Mouse (Mus musculus): Measurements from ENCODE around the gene Txnrd1. TPM values are rescaled to one million over a fixed set of nuclear protein-coding genes. Genes with fewer than 3 reads are reported as not detected.

The Txnrd1 gene
- total RNA-seq (2023), result 36.7 TPM

DNA sequence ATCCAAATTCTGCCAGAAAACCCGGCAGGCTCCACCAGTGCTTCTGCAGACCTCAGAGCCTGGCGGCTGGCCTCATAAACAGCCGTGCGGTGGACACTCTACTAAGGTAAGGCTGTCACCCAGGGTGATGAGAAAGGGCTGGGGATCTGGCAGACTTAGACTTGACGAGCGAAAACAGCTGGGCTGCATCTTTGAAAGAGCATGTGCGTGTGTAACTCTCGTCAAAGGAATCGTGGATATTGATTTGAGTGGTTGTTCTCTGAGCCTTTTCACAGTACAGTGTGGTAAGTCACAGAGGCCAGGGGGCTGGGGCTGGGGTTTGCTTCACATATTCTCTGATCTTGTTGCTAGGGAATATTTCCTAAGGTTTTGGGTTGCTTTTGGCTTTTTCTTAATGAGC is at the start of gene Txnrd1:
Txnrd1 (plus strand) TSS at position 26 of the 400 bp plus-strand sequence.

GRCm38 (mm10) chr10:82866356-82866755 is 32.6 kb downstream of the Txnrd1 start, which contains the start of gene Eid3:
TSS of gene Eid3 (plus strand) at chr10:82866626.

Other genes starting within 250 kb of the Txnrd1 start
- gene 1190007I07Rik, start 210.7 kb upstream of the Txnrd1 start, total RNA-seq (2023), result 15.7 TPM
- gene Tdg, start 204.1 kb upstream of the Txnrd1 start, total RNA-seq (2023), result 94.5 TPM
- gene Glt8d2, start 143.3 kb upstream of the Txnrd1 start, total RNA-seq (2023), result 1.1 TPM
- 19.6 TPM for gene Hcfc2, start 137.8 kb upstream of the Txnrd1 start, total RNA-seq (2023)
- 30.7 TPM for gene Nfyb, start 69.8 kb upstream of the Txnrd1 start, total RNA-seq (2023)
- gene Eid3, start 32.7 kb downstream of the Txnrd1 start, total RNA-seq (2023), result 7.0 TPM
- 2.4 TPM for gene Chst11, start 151.5 kb downstream of the Txnrd1 start, total RNA-seq (2023)

Data from CD8-positive naive resting alpha-beta T cell, adult 57 days (primary cell).